Mouse (Mus musculus): ENCODE measurements around the gene Fgr.

DNA sequence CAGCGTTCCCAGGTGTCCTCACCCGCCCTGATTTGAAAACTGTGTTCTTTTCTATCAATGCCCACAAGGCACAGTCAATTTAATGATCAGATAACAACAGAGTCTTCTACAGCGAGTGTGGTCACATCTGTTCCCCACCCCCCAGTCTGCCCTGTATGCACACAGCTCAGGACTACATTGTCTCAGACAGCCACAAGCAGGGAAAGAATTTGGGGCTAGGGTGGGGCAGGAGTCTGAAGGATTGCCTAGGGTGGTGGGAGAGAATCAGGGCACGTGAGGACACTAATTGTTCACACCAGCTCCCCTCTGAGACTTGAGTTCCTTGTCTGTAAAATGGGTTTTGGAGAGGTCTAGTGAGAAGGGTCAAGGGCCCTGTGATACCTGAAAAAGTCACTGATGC is 19.7 kb downstream of the Fgr start:
- TF ChIP-seq CTCF (IDR thresholded peaks at IDR 0.05; ENCODE audit: low read depth, low read length) = no peak
- TF ChIP-seq TAL1 (conservative IDR thresholded peaks at IDR 0.05; ENCODE audit: low read depth, low read length) = no peak
- no peak for TF ChIP-seq GATA1 (IDR thresholded peaks at IDR 0.05; ENCODE audit: borderline replicate concordance, low read length)
- no peak for TF ChIP-seq POLR2AphosphoS5 (IDR thresholded peaks at IDR 0.05; ENCODE audit: insufficient replicate concordance, low read depth, low read length)

Measured in G1E (cell line).